Mouse (Mus musculus) intestine, embryonic 16.5 days (tissue): ENCODE data around the gene Atp6v1g1. TPM values are rescaled to one million over a fixed set of nuclear protein-coding genes. Genes with fewer than 3 reads are reported as not detected.
A peak's percentile ranks its signal among the peaks of the same experiment; 100 is the strongest.

Experiments used
- ATAC-seq: fragments of 200-750 bp; cut with Nextera tagmentation; 2 replicates; pipeline ENCODE4 v1.8.0; 2017; ENCODE audit warnings: moderate TSS enrichment, moderate library complexity
- H3K27ac ChIP-seq: fragments of 300-500 bp; sonication (generic); 2 replicates; pipeline ENCODE4 v1.5.1; 2014; ENCODE audit warnings: mild to moderate bottlenecking, low read length
- H3K27me3 ChIP-seq: fragments of 300-500 bp; sonication (generic); replicated peaks from 2 replicates; pipeline ENCODE4 v1.6.1; 2014; ENCODE audit warnings: low read length, control low read depth, mixed read lengths; ENCODE audit not compliant: control insufficient read depth, insufficient read depth
- H3K36me3 ChIP-seq: fragments of 300-500 bp; sonication (generic); 2 replicates; pipeline ENCODE4 v1.6.1; 2014; ENCODE audit warnings: low read length, control low read depth; ENCODE audit not compliant: control insufficient read depth, insufficient read depth
- H3K4me1 ChIP-seq: fragments of 300-500 bp; sonication (generic); 2 replicates; pipeline ENCODE4 v1.6.1; 2014; ENCODE audit warnings: low read length, control low read depth, mixed read lengths; ENCODE audit not compliant: control insufficient read depth, insufficient read depth
- H3K4me2 ChIP-seq: fragments of 300-500 bp; sonication (generic); 2 replicates; pipeline ENCODE4 v1.6.1; 2014; ENCODE audit warnings: low read depth, low read length, control low read depth
- H3K4me3 ChIP-seq: fragments of 300-500 bp; sonication (generic); 2 replicates; pipeline ENCODE4 v1.5.1; 2014; ENCODE audit warnings: mild to moderate bottlenecking, low read length
- H3K9ac ChIP-seq: fragments of 300-500 bp; sonication (generic); 2 replicates; pipeline ENCODE4 v1.6.1; 2014; ENCODE audit warnings: low read depth, low read length
- H3K9me3 ChIP-seq: fragments of 300-500 bp; sonication (generic); 2 replicates; pipeline ENCODE4 v1.6.1; 2016; ENCODE audit warnings: low read length, control low read depth; ENCODE audit not compliant: control insufficient read depth
- WGBS: fragments of 180-500 bp; shearing (Covaris S2); extraction: QIAGEN DNeasy Blood & Tissue Kit; methylation state at CpG from one replicate; pipeline ENCODE4 v1.1.7; 2014; 5-methylcytosine and 5-hydroxymethylcytosine counted together
- polyA plus RNA-seq: library from polyadenylated mRNA; unstranded; fragments of >200 nt; fragmentation: Nextera tagmentation; extraction: Ambion mirVana; gene quantifications from 2 replicates; pipeline ENCODE4 v1.2.1, GENCODE M21; 2015

Gene Atp6v1g1
- polyA plus RNA-seq, 1 experiment from 2014 or later: 335 TPM

GRCm38 (mm10) chr4:63554616-63555015 is 10.0 kb downstream of the Atp6v1g1 start:
- no peak for ATAC-seq
- H3K4me2 ChIP-seq: no peak overlapping the region
- H3K4me1 ChIP-seq: peaks cover 14% of the 10 kb centered on the region; the same call in 1 of the 2 replicates
- H3K27ac ChIP-seq: no peak overlapping the region
- H3K4me3 ChIP-seq: no peak overlapping the region
- H3K36me3 ChIP-seq: peaks cover 22% of the 10 kb centered on the region
- no peaks in the 10 kb centered on the region for H3K27me3 ChIP-seq
- H3K9ac ChIP-seq: no peak overlapping the region
- no peaks in the 10 kb centered on the region for H3K9me3 ChIP-seq
- WGBS: 41% methylated on average over 3 of the region's 3 CpGs

GRCm38 (mm10) chr4:63555111-63555510 is 10.5 kb downstream of the Atp6v1g1 start:
- H3K9ac ChIP-seq: no peak overlapping the region
- peaks cover 19% of the 10 kb centered on the region for H3K4me1 ChIP-seq
- ATAC-seq: no peak
- H3K4me2 ChIP-seq: no peak overlapping the region
- H3K4me3 ChIP-seq: no peak overlapping the region
- no peak overlapping the region for H3K27ac ChIP-seq
- H3K9me3 ChIP-seq: no peaks in the 10 kb centered on the region
- no peaks in the 10 kb centered on the region for H3K27me3 ChIP-seq
- H3K36me3 ChIP-seq: peaks cover 22% of the 10 kb centered on the region
- WGBS: 88% methylated on average over 2 of the region's 2 CpGs

GRCm38 (mm10) chr4:63556665-63557064 is 12.1 kb downstream of the Atp6v1g1 start:
- no peak overlapping the region for H3K4me2 ChIP-seq
- 65% methylated on average over 5 of the region's 5 CpGs for WGBS

GRCm38 (mm10) chr4:63557124-63558059 is 12.8 kb downstream of the Atp6v1g1 start:
- Histone ChIP-seq H3K27ac (peak overlapping the region; percentile 39), H3K36me3 (0 out of 2 replicates have a peak, but pooled peaks cover 7% of the 10 kb centered on the region), H3K9me3 (no peaks in the 10 kb centered on the region), H3K4me3 (no peak overlapping the region), H3K27me3 (no peaks in the 10 kb centered on the region), H3K9ac (peak overlapping the region; percentile 83; the same call in 1 of the 2 replicates), H3K4me1 (peaks cover 42% of the 10 kb centered on the region), H3K4me2 (peak overlapping the region; percentile 56)
- ATAC-seq: no peak
- 31% methylated on average over 16 of the region's 16 CpGs for WGBS

More at GRCm38 (mm10) chr4:63556665-63557064, 12.1 kb downstream of the Atp6v1g1 start:
- peaks cover 35% of the 10 kb centered on the region for H3K4me1 ChIP-seq
- ATAC-seq: no peak
- no peak overlapping the region for H3K27ac ChIP-seq
- no peaks in the 10 kb centered on the region for H3K9me3 ChIP-seq
- H3K27me3 ChIP-seq: no peaks in the 10 kb centered on the region
- peaks cover 14% of the 10 kb centered on the region; the same call in 1 of the 2 replicates for H3K36me3 ChIP-seq
- no peak overlapping the region for H3K9ac ChIP-seq
- H3K4me3 ChIP-seq: no peak overlapping the region

GRCm38 (mm10) chr4:63558407-63559081 is 14.0 kb downstream of the Atp6v1g1 start, which contains the start of gene Tmem268:
Gene Tmem268, plus strand, starts transcription at chr4:63558781.
- Histone ChIP-seq H3K36me3 (no peaks in the 10 kb centered on the region), H3K4me2 (peak within 1 kb of the TSS; percentile 56), H3K9ac (peak within 1 kb of the TSS; percentile 83), H3K27me3 (no peaks in the 10 kb centered on the region), H3K4me1 (peaks cover 44% of the 10 kb centered on the region), H3K9me3 (no peaks in the 10 kb centered on the region), H3K4me3 (peak within 1 kb of the TSS; percentile 58), H3K27ac (peak within 1 kb of the TSS; percentile 88)
- ATAC-seq: peak; percentile 78
- under 1% methylated on average over 80 of the region's 81 CpGs for WGBS

GRCm38 (mm10) chr4:63559127-63559697 is 14.6 kb downstream of the Atp6v1g1 start:
- H3K36me3 ChIP-seq: no peaks in the 10 kb centered on the region
- H3K9me3 ChIP-seq: no peaks in the 10 kb centered on the region
- ATAC-seq: no peak
- 31% methylated on average over 9 of the region's 9 CpGs for WGBS
- no peaks in the 10 kb centered on the region for H3K27me3 ChIP-seq
- peaks cover 44% of the 10 kb centered on the region for H3K4me1 ChIP-seq
- H3K9ac ChIP-seq: peak overlapping the region; percentile 83
- peak overlapping the region; percentile 58 for H3K4me3 ChIP-seq
- peak overlapping the region; percentile 56 for H3K4me2 ChIP-seq
- H3K27ac ChIP-seq: peak overlapping the region; percentile 88

- Histone ChIP-seq H3K27me3 (no peaks in the 10 kb centered on the region), H3K4me2 (peak overlapping the region; percentile 56), H3K4me3 (no peak overlapping the region), H3K9me3 (no peaks in the 10 kb centered on the region), H3K9ac (peak overlapping the region; percentile 83), H3K36me3 (no peaks in the 10 kb centered on the region), H3K27ac (peak overlapping the region; percentile 88), H3K4me1 (peaks cover 44% of the 10 kb centered on the region)
- 60% methylated on average over 8 of the region's 8 CpGs for WGBS
- ATAC-seq: peak; percentile 12; the same call in 1 of the 2 replicates
Measured at GRCm38 (mm10) chr4:63560079-63560478, 15.5 kb downstream of the Atp6v1g1 start.

GRCm38 (mm10) chr4:63561861-63562675 is 17.5 kb downstream of the Atp6v1g1 start:
- Histone ChIP-seq H3K9ac (peak overlapping the region; percentile 23), H3K27ac (peak overlapping the region; percentile 88), H3K36me3 (0 out of 2 replicates have a peak, but pooled peaks cover 3% of the 10 kb centered on the region), H3K4me1 (peaks cover 42% of the 10 kb centered on the region), H3K9me3 (no peaks in the 10 kb centered on the region), H3K4me3 (peak overlapping the region; percentile 17; the same call in 1 of the 2 replicates), H3K27me3 (no peaks in the 10 kb centered on the region), H3K4me2 (peak overlapping the region; percentile 42)
- peak; percentile 64 for ATAC-seq
- WGBS: 51% methylated on average over 7 of the region's 7 CpGs
